Mouse (Mus musculus) telencephalon, adult 2 months (tissue): ENCODE results near the gene Mdga1.
"Not testable (repeated sequence)": the region's sequence is repeated elsewhere in the genome, so short reads cannot be mapped to it uniquely, and the experiment has no call there.

Experiments used
- DNase-seq: peaks from one replicate; pipeline ENCODE4 v3.0.0-alpha.2; 2011; ENCODE audit warnings: low read depth, low spot score

Gene Mdga1

GRCm38 (mm10) chr17:29799398-29800095 is 170.3 kb downstream of the Mdga1 start:
- no peak for DNase-seq

GRCm38 (mm10) chr17:29798151-29798550 is 171.7 kb downstream of the Mdga1 start:
- DNase-seq: no peak

GRCm38 (mm10) chr17:29796787-29797186 is 173.1 kb downstream of the Mdga1 start:
- DNase-seq: no peak

GRCm38 (mm10) chr17:29796086-29796485 is 173.8 kb downstream of the Mdga1 start:
- DNase-seq: peak; percentile 21

- DNase-seq: peak; percentile 45
Observed at GRCm38 (mm10) chr17:29795050-29795770, 174.7 kb downstream of the Mdga1 start.

GRCm38 (mm10) chr17:29791531-29792050 is 178.3 kb downstream of the Mdga1 start:
- DNase-seq: no peak

- DNase-seq: no peak
Observed at GRCm38 (mm10) chr17:29790231-29790740, 179.6 kb downstream of the Mdga1 start.

- DNase-seq: no peak
Observed at GRCm38 (mm10) chr17:29789715-29790114, 180.2 kb downstream of the Mdga1 start.

- no peak for DNase-seq
Observed at GRCm38 (mm10) chr17:29788573-29788972, 181.3 kb downstream of the Mdga1 start.

GRCm38 (mm10) chr17:29784820-29785219 is 185.1 kb downstream of the Mdga1 start:
- DNase-seq: no peak

GRCm38 (mm10) chr17:29781472-29781871 is 188.4 kb downstream of the Mdga1 start:
- DNase-seq: not testable (repeated sequence)

GRCm38 (mm10) chr17:29778021-29778420 is 191.9 kb downstream of the Mdga1 start:
- DNase-seq: no peak
